Mouse (Mus musculus) frontal cortex, postnatal 25 days (tissue): ENCODE measurements around the gene Wipf1.

Experiments
- DNase-seq, 2 experiments: peaks; one replicate each; pipeline ENCODE4 v3.0.0; 2022; ENCODE audit warnings: low spot score in 2 of 2

Gene Wipf1

DNA sequence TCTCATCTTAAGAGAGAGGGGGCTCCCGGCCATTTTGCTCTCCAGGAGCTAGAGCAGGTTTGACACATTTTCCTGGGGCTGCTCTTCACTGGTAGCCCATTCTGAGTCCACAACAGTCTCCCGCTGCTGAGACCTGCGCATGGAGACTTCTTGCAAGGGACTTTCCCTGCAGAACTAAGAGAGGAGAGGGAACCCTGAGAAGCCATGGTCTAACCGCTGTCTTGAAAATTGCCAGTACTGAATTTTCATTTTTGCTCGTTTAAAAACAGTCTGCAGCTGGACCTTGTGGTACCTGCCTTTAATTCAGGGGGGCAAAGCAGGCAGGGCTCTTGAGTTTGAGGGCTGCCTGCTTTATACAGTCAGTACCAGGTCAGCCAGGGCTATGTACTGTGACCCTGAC is 60.5 kb downstream of the Wipf1 start:
- no peak for DNase-seq

DNA sequence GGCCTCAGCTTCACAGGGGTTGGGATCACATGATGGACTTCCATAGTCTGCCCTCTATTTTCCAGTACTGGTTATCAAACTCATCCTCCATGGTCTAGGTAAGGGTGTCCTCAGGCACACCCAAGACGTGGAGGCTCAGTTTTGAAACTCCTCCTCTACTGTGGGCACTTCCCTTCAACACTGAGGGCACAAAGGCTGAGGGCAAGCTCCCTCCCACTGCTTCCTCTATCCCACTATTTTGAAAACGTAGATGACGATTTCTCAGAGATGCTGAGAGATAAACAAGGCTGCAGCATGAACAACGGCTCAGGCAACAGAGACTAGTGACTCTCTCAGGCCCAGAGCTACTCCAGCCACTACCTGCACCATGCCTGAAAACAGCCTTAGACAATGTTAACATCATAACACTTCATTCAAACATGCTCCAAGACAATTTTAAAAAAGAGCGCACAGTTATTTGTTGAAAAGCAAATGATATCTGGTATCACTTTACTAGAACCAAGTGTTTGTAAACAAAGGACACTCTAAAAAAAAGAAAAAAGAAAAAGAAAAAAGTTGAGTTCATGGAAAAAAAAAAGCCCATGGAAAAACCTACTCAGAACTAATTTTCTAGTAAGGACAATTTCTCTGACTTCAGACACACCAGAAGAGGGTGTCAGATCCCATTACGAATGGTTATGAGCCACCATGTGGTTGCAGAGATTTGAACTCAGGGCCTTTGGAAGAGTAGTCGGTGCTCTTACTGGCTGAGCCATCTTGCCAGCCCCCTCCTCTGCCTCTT is 62.3 kb downstream of the Wipf1 start:
- no peak for DNase-seq

DNA sequence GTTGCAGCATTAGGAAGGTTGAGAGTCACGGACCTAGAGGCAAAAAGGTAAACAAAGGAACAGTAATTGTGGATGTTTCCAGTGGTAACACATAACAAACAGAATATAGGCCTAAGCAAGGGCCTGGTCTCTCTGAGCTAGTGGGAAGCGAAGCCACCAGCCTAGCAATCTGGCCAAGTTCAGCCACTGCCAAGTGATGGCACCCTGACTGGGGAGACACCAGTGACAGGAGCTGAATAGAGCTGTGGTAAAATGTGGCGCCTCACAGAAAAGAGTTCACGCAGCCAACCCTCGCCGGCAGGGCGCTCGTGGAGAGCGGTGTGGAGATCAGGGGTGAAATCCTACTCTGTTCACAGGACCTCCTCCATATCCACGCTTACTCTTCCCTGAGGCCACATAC is 63.1 kb downstream of the Wipf1 start:
- no peak for DNase-seq

DNA sequence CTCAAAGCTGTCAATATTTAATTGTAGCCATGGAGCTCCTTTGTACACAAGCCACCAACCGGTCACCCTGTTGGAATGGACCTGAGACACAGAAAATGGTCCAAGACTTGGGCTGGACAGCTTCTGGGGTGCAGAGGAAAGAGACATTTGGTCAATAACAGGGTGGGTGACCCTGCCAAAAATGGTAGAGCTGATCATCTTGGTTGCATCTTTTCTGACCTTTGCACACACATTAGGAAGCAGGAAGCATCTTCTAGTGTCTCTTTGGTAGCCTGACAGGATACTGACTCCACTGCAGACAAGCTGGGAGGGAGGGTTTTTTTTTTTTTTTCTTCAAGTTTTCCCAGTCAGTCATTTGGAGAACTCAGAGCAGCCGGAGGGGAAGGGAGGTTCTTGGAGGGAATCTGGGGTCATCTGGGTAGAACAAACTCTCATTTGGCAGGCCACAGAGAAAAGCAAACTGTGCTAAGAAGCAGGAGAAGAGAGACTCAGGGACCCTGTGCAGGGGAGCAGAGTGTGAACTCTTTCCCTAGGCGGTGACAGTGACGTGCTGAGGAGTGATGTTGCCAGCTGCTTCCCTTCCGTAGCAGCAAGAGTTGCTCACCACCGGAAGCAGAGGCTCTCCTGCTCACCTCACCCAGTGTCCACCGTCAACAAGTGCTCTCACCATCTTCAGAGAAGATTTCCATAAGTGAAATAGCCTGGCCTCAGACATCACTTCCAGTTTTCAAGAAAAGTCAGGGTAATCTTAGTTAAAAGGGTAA is 65.9 kb downstream of the Wipf1 start:
- no peak for DNase-seq

DNA sequence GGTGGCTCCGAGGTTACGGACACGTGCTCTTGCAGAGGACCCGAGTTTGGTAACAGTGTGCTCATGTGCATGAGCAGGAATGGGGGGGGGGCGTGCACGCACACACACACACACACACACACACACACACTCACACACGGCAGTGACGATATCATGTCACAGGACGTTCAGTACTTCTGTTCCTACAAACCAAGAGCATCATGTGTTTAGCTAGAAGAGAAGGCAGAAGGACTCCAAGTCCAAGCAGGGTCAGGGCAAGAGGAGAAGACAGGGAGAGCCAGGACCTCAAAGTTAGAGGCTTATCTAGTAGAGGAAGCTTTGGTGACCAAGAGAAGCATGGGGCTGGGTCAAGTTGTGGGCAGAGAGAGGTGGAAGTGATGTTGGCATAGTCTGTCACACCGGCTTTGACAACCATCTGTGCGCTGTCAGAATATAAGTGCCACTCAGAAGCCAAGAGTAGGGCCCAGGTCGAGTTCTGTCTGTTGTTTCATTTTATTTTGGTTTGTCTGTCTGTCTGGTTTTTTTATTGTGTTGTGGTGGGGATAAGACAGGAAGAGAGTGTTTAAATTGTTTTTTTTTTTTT is 66.7 kb downstream of the Wipf1 start:
- DNase-seq: no peak

DNA sequence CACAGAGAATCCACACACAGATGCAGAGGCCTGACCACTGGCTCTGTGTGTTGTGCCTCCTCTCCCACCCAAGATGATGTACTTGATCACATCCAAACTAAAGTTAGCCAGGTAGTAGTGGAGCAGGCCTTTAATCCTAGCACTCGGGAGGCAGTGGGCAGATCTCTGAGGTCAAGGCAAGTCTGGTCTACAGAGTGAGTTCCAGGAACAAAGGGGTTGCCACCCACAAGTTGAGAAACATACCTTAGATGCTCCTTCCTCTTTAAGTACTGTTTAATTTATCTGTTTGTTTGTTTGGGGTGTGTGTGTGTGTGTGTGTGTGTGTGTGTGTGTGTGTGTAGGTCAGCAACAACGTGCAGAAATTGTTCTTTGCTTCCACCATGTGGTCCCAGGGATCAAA is 67.3 kb downstream of the Wipf1 start:
- no peak for DNase-seq

DNA sequence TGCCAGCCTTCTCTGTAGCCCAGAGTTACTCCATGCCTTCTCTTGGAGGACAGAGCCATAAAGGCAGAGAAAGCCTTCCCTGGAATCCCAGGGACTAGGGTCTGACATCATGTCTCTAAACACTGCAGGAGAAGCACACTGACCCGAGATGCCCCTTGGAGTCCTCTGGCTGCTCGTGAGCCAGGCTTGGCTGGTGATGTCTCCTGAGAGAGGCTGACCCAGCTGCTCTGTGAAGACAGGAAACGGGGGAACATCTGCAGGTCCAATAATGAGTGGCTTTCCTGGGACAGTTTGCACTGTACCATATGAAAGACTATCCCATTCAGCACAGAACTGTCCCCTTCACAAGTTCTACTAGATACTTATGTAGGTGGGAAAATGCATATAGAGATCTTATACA is 69.4 kb downstream of the Wipf1 start:
- DNase-seq: no peak

DNA sequence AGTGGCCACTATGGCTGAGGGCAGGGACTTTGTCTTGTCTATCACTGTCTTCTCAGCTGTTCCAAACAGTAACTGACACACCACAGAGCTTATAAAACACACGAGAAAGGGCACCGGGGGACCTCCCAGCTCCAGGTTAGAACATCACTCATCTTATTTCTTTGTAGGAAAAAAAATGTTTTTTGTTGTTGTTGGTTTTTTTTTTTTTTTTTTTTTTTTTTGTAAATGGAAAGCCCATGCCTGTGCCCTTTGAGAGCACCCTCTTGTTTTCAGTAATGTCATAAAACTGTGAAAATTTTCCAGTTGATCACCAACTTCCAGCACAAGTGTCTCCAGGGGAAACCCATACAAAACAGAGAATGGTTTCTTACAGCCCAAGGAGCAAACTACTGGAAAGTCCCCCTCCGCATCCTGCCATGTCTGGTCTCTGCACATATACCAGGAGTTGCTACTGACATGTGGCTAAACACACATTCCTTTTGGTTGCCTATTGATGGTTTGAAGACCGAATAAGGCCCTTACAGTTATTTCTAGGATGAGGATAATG is 69.9 kb downstream of the Wipf1 start:
- no peak for DNase-seq

DNA sequence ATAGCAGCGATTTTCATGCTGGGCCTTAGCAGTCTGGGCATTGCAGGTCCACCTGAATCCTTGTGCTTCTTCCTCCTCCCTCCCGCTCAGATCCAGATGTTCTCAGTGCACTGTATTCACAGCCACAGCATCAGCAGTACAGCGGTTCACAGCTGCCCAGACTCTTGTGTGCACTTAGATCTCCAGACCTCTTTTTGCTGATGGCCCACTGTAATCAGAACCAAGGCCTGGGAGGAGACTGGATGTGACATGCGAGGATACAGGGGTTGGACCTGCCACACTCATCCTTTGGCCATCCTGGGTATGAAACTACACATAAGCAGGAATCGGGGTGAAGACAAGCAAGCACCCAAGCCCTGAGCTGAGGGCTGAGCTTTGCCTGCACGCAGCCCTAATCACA is 72.6 kb downstream of the Wipf1 start:
- no peak for DNase-seq

DNA sequence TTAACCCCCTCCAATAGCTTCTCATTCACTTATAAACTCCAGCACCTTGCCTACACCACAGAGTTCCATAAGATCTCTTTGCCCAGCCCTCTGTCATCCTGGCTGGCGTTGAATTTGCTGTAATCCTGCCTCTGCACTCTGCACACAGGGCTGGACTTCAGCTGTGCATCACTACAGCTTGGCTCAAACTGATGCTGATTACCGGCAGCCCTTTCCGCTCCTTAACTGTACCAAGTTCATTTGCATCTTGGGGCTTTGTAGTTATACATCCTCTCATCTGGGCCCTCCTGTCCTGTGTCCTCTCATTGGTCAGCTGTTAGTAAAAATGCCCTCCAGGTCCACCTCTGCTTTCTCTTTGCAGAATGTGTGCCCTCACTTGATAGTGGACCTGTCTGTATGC is 73.4 kb downstream of the Wipf1 start:
- DNase-seq: no peak

DNA sequence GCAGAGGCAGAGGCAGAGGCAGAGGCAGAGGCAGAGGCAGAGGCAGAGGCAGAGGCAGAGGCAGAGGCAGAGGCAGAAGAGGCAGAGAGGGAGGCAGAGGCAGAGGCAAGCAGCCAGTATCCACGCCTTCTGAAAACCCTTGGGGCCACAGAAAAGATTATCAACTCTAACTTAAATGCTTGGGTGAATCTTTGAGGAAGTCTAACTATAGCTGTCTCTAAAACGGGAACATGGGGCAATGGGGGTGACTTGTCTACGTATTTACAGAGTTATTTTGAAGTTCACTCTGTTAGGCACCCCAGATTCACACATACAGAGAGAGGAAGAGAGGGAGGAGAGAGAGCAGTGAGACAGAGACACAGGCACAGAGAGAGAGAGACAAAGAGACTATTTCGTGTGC is 74.0 kb downstream of the Wipf1 start:
- no peak for DNase-seq

DNA sequence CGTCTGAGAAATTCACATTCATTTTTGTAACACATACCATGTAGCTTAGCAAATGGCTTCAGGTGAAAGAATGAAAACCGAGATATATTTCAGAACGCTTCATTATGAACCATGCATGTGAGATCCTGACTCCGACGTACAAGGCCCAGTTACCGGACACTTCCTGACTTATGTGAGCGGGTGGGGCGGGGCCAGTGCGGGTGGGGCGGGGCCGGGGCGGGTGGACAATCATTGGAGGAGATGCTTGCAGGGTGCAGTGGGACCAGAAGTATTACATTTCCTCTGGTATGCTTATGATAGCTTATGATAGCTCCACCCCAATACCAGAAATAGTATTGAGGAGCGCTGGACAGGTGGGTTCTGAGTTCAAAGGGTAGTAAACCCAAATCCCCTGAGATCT is 74.9 kb downstream of the Wipf1 start:
- DNase-seq: no peak

DNA sequence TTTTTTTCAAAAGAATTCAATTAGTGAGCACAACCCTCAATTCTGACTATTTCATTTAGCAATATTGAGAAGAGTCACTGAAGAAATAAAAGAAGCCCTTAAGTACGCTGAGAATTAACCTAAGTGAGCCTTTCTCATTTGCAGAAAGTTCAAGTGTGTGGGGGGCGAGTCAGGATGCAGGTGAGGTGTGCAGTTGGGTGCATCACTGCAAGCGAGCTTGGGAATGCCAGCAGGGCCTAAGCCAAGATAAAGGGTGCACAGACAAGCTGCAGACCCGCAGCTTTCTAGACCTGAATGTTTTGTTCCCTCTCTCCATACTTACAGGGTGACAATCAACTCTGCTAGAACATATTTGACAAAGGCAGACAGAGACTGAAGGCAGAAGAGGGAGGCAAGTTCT is 75.3 kb downstream of the Wipf1 start:
- DNase-seq: no peak

DNA sequence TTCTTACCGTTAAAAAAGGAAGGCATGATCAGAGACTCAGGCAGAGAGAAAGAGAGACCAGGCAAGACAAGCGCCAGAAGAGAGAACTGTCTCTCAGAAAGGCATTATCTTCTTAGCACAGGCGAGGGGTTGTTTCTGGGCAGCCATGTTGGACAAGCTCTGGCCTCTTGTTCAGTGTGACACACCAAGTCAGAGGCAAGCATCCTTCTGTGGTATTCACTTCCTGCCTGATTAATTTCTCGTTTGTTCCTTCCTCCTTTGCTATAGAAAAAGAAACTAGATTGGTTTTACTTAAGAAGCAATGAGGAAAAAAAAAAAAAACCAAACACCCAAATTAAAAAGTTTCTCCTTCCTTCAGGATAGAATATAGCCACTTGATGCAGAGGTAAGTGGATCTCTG is 75.8 kb downstream of the Wipf1 start:
- no peak for DNase-seq

DNA sequence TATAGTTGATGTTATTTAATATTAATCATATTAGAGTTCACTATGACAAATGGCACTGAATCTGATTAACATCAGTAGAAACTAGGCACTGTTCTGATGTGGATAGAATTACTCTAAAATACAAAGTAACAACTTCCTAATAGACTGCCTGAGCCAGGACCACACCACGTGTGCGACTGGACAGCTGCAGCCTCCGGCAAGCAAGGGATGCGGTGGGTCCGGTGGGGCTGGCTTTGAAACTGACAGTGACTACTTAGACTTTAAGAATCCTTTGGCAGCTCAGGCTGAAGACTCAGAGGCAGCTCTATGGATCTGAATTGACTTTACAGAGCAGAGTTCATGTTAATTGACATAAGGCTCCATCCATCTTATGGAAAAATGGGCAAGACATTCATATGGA is 76.4 kb downstream of the Wipf1 start:
- DNase-seq: no peak

DNA sequence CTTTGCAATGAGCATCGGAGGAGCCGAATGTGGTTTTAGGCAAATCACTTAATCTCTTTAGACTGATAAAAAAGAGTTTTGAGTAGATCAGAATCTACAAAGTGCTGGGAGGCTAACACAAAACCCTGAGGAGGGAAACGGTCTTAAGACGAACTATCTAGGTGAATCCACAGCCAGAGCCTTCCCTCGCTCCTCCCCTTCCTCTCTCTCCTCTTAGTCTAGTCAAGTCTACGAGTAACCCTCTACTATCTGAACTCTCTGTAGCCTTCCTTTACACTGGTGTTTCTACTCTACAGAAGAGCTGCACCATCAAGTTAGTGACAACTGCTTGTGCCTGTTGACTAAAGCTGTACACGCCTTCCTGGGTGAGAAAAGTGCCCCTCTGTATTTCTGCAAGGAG is 77.0 kb downstream of the Wipf1 start:
- no peak for DNase-seq

DNA sequence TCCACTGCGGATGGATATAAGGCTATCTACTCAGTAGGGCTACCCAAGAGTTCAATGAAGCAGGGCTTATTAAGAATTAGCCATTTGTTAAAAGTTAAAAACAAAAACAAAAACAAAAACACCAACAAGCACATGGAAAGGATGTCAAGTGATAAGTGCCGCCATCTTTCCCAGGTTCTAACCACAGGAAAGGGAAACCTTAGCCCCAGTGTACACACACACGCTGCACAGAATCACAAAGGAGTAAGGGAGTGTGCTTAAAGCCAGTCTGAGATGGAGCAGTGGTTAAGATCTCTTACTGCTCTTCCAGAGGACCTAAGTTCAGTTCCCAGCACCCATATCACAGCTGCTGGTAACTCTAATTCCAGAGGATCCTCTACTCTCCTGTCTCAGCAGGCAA is 78.0 kb downstream of the Wipf1 start:
- DNase-seq: no peak

DNA sequence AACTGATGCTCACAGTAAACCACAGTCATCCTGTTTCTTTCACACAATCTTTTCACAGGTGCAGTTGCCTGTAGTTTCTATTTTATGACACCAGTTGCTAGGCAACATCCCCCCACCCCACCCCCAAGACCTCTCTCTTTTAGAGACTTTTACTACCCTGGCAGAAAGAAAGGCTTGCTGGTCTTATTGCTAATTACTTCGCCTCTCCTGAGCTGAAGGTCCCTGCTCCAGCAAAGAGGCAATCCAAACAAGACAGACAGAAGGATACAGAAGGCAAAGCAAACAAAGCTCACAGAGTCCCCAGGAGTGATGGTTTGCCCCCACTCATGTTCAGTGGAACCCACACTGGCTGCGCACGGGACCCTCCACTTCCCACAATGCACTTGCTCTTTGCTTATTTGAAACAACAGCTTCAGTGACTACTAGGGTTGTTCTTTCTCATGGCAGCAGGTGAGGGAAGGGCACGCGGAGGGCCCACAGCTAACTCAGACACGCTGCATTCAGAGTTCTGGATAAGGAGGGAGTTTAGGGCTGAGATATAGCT is 79.3 kb downstream of the Wipf1 start:
- DNase-seq: no peak

DNA sequence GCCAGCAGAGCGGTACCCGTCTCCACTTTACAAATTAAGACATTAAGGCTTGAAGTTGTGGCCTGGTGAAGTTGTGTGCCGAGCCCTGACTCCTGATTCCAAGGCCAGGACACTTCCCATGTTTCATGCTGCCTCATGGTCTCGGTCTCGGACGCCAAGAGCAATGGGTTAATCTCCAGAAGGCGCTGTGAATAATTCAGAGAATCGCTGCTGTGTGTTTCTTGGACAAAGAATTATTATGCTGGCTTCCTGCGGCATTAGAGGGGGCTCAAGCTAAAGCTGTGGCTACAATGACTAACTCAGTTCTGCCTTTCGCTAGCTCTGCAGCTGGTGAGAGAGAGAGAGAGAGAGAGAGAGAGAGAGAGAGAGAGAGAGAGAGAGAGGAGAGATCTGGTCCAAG is 85.5 kb downstream of the Wipf1 start:
- no peak for DNase-seq

DNA sequence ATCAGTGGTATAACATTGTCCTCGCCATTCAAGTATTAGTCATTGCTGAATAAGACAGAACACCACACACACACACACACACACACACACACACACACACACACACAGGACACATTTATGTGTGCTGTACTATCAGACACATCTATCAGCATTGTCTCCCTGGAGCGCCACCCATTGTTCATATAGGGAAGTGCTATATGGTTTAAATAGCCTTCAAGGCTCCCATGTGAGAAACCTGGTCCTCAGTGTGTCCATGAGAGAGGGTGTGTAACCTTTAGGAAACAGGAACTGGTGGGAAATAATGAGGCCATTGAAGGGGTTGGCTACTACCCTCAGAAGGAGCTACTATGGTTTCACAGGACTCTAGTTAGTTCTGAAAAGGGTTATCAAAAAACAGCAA is 87.5 kb downstream of the Wipf1 start:
- no peak for DNase-seq

DNA sequence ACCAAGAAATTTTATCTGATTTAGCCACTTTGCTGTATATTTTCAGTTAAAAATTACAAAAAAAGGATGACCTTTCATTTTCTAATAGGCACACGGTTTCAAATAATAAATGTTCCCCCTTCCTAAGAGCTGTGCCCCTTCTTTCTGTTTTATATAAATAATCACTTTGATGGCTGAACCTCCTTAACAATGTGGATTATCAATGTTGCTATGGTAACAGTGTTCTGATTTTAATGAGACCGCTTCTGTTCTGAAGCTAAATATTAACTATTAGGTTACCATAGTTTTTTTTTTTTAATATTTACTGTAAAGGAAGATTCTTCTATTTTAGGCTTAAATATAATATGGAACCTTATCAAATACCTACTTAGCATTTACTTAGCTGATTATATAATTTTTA is 89.2 kb downstream of the Wipf1 start:
- DNase-seq: no peak

DNA sequence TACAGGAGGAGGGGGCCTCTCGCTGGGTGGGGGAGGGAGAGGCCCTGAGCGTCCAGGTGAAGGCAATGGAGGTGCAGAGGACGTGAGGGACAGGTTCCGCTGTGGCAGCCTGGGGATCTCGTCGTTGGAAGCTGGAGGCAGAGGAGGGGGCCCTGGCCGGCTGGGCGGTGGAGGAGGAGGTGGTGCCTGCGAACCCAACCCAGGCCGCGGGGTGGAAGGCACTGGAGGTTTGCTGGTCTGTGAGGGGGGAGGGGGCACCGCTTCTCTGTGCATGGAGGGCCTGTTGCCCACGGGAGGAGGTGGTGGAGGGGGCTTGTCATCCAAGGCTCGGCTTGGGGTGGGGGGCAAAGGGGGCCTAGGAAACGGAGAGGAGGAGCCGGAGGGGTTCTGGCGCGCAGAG is 92.6 kb downstream of the Wipf1 start:
- no peak for DNase-seq

DNA sequence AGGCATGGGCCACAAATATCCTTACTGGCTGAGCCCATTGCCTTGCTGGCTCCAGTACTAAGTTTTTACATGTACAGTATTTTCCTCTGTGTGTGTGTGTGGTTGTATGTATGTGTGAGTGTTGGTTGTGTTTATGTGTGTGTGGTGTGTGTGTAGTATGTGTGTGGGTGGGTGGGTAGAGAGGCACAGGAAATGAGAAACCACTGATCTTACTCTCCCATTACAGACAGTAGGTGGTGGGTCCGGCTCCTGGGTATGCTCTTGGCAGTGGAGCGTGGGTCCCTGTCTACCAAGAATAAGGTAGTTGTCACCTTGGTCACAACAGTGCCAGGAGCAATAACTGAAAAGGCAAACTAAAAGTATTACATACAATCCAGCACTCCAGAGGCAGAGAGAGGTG is 93.7 kb downstream of the Wipf1 start:
- no peak for DNase-seq
